Mouse (Mus musculus) olfactory bulb, adult 2 months (tissue): Measurements from ENCODE around the gene Osbp2.

Source experiments
- CTCF ChIP-seq: fragments of 200-500 bp; IDR thresholded peaks from 2 replicates; pipeline ENCODE4 v1.5.1; 2012; ENCODE audit warnings: low read depth, mild to moderate bottlenecking, low read length, moderate library complexity; ENCODE audit not compliant: insufficient read depth
- POLR2A ChIP-seq: fragments of 200-500 bp; IDR thresholded peaks from 2 replicates; pipeline ENCODE4 v1.6.1; 2012; ENCODE audit warnings: mild to moderate bottlenecking, low read depth, low read length, moderate library complexity; ENCODE audit not compliant: insufficient read depth

DNA sequence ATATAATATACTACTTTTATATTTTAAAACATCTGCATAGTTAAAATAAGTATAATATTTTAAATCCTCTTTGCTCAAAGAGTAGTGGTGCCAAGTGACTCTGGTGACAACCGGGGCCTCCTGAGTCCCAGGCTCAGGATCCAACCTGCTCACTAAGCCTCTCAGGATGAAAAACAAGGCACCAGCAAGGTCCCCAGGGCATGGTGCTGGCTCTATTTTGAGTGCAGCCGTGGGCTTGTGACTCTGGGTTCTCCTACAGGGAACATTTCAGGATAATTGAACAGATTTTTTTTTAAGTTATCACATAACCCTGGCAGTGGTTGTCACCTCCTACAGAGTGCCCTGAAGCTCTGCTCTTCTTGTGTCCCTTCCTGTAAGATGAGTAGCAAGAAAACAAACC, 17.4 kb downstream of the Osbp2 start:
- TF ChIP-seq CTCF: no peak
- no peak for TF ChIP-seq POLR2A
